Mouse (Mus musculus): ENCODE results near the gene Spata9.

Spata9 gene

GRCm38 (mm10) chr13:75992169-75993028 lies 25.4 kb downstream of the Spata9 start:
- DNase-seq, result peak; percentile 15

- no peak for DNase-seq
Observed at GRCm38 (mm10) chr13:76003272-76003671, 36.3 kb downstream of the Spata9 start.

GRCm38 (mm10) chr13:76014511-76014910 lies 47.6 kb downstream of the Spata9 start:
- DNase-seq, result no peak

GRCm38 (mm10) chr13:76017465-76017864 lies 50.5 kb downstream of the Spata9 start:
- no peak for DNase-seq

GRCm38 (mm10) chr13:76017974-76018843 lies 51.3 kb downstream of the Spata9 start, which contains the start of gene Rfesd:
TSS of gene Rfesd (minus strand) at chr13:76018719.
- peak; percentile 97 for DNase-seq

- peak; percentile 7 for DNase-seq
Observed at GRCm38 (mm10) chr13:76018844-76019400, 52.0 kb downstream of the Spata9 start.

GRCm38 (mm10) chr13:76021782-76022181 lies 54.8 kb downstream of the Spata9 start:
- peak; percentile 6 for DNase-seq

GRCm38 (mm10) chr13:76024588-76024987 lies 57.6 kb downstream of the Spata9 start:
- DNase-seq, result no peak

- DNase-seq, result no peak
Observed at GRCm38 (mm10) chr13:76042455-76042854, 75.5 kb downstream of the Spata9 start.

GRCm38 (mm10) chr13:76044971-76045370 lies 78.0 kb downstream of the Spata9 start:
- DNase-seq, result no peak
